Mouse (Mus musculus): ENCODE results near the gene Il34.
"Not testable (repeated sequence)": the region's sequence is repeated elsewhere in the genome, so short reads cannot be mapped to it uniquely, and the experiment has no call there.

Il34 gene

DNA sequence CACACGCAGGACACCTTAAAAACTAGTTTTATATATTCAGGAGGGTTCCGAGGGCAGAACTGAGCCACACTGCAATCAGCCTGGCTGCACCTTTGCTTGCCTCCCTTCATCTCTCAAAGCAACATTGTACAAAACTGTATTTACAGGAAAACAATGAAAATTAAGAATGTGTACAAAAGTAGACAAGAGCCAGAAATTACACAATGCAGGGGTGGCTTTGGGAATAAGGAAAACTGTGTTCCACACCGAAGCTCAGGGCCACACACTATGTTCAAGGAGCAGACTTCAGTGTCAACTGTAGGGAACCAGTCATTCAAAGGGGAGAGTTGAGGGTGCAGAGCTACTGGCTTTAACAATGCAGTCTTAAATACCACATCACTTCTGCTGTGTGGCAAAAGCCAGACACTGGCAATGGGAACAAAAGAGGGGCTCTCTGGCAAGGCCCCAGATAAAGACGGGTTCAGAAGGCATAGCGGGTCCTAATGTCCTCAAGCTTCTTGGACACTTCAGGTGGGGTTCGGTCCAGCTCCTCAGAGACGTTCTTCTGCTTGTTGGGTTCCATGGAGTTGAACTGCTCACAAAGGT is 4.8 kb upstream of the Il34 start:
- no peak for DNase-seq (ENCODE audit: low spot score in 2 of 2)

DNA sequence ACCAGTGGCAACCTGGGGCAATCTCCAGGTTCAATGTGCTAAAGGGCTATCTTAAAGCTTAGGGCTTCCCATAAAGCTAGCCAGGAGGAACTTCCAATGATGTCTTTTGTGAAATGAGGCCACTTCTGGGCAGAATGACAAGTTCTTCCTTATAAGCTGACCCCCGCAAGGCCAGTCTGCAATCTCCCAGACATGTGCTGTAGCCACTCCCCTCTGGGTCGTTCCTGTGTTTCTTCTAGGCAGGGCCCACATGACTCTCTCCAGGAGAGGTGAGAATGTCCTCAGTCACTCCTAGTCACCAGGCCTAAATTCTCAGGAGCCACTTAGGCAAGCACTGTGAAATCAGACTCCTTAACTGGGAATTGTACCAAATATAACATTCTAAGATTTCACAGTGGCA is 4.1 kb upstream of the Il34 start:
- no peak for DNase-seq (ENCODE audit: low spot score in 2 of 2)

DNA sequence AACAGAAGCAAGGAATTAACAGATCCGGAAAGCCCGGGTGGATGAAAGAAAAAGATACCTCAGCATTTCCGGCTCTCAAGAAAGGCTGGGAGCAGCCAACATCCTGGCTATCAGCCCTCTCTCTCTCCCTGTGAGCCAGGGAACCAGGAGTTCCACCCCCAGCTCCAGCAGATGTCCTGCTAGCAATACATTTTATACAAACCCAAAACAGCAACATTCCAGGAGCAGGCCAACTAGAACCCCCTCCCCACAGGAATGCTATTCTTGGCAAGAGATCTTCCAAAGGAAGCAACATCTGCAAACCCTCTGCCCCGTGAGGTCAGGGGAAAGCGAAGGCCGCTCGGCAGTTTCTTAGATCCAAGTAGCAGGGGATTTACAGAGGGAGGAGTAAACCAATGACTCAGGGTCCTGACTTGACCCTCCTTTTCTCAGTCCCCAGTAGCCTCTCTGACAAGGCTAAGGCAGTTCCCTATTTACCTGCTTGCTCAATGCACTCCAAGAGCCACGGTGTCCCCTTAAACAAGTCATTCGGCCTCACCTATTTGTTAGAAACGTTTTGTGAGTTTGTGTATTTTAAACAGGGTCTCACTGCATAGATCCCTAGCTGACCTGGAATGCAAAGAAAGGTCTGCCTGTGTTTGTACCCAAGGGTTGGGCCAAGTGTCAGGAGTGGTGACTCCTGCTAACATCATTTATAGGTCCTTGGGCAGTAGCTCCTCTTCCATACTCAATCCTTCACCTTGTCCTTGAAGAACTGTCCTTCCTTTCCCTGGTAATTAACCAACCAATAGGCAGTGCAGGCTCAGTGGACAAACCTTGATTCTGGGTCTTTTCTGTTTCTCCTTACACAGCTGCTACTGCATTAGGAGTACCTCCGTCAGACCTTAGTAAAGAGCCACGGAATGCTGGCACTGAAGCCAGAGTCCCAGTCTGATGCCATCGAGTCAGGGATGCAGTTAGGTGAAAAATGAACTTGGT is 3.1 kb upstream of the Il34 start:
- DNase-seq (ENCODE audit: low spot score in 2 of 2), result peak in 1 of 2 experiments; percentile 12

DNA sequence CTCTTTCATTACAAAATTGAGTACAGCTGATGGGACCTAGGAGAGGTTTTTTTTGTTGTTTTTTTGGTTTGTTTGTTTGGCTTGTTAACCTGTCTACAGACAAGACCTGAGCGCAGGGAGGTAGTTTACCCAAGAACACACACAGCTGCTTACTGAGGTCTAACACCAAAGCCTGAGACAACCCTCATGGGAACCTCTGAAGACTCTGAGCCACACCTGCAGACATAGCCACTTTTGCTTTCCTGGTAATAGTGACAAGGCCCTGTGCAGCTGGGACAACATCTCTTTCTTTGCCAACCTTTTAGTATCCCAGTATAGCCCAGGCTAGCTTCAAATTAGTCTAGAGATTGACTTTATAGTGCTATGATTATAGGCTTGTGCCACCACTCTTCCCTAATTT is 422 bp upstream of the Il34 start:
- DNase-seq (ENCODE audit: low spot score in 2 of 2), result no peak

DNA sequence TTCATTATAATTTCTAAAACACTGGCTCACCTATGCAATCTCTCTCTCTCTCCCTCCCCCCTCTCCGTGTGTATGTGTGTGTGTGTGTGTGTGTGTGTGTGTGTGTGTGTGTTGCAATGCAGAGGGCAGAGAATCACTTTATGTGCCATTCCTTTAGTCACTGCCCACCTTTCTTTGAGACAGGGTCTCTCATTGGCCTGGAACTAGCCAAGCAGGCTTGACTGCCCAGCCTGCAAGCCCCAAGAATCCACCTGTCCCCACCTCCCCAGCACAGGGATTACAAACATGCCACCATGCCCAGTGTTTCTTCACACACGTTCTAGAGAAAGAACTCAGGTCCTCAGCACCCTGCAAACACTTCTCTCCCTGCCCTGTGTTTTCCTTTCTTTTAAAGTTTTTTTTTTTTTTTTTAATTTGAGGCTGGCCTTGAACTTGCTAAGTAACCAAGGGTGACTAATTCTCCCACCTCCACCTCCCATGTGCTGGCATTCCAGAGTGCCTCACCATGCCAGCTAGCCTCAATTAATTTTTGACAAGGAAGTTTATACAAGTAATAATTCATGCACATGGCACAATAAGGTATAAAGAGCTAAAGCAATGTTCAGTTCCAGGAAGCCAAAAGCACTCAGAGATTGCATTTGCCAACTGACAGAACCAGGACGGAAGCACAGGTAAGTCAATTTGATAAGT is 754 bp downstream of the Il34 start:
- DNase-seq (ENCODE audit: low spot score in 2 of 2), result no peak

DNA sequence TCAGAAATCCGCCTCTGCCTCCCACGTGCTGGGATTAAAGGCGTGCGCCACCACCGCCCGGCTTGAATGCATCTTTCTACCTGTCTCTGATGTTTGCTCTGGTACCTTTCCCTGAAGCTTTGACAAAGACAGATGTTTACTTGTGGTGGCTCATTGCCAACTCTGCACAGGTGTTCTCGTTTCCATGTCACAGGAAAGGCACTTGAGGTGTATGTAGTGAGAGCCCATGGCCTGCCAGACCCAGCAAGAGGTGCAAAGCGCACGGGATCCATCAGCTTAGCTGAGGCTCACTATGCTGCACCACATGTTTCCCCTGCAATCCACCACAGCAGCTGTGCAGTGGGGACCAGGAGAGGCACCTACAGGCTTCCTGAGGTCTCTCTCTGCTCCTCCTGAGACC is 1.9 kb downstream of the Il34 start:
- no peak for DNase-seq (ENCODE audit: low spot score in 2 of 2)

DNA sequence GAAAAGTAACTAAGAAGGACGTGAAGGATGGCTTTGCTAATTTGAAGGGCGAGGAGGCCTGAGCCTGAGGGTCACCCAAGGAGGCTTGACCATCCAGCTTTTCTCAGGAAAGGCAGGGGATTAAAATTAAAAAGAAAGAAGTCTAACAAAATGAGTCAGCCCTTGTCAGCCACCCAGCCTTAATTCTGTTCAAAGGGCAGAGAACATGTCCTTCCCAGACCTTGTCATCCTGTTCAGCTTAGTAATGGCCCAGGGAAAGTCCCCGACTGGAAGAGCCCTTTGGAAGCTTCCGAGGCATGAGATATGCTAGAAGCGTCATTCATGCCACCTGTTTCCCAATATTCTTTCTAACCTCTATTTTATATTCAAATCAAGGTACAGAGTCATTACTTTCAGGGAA is 2.7 kb downstream of the Il34 start:
- no peak for DNase-seq (ENCODE audit: low spot score in 2 of 2)

DNA sequence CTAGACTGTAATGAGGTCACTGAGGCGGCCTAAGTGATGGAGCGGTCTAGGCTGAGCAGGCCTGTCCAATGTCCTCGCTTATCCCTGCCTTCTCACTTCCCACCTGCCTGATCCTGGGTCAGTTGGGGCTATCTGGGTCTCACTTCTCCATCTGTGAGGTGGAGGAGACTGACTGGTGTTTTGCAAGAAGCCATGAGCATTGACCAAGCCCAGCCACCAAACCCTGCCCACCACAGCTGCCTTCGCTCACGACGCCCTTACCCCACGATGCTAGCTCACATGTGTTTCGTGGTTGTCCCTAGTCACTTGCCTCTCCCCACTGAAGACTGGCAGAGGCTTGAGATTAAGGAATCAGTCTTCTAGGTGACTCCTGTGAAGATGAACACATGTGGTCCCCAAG is 8.6 kb downstream of the Il34 start:
- no peak for DNase-seq (ENCODE audit: low spot score in 2 of 2)

DNA sequence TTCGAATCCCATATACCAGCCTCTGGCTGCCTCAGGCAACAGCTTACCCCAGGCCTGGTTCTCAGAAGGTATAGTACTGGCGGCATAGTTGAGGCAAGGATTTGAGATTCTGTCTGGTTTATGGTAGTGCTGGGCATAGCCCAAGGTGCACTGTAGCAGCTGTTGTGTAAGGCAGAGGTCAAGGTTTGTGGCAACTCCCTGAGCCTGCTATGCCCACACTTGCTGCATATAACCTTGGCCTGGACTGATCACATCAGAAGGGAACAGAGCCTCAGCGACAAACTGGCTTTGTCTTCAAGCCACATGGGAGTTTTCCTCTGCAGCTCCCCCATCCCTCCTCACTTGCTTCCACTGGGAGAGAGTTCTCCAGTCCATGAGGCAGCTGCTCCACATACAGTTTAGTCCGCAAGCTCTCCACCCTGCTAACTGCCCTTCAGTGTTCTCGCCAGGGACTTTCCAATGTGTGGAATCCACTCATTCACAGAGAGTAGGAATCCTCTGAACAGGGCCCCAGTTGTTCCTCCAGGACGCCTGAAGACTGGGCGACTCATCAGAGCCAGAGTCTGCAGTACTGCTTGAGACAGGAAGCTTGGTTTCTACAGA is 11.3 kb downstream of the Il34 start:
- DNase-seq (ENCODE audit: low spot score in 2 of 2), result no peak

DNA sequence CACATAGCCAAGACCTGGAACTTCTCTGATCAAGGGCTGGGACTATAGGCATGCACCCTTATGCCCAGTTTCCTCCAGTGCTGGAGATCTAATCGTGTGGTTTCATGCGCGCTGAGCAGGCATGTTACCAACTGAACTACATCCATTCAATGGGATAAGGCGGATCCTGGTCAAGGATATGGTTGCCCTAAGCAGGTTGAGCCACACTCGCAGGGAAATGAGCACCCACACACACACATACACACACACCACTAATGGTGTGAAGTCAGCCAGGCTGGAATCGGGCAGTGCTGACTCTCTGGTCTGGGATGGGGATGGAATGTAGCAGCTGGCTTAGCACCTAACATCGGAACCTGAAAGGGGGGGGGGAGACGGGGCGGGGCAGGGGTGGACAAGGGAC is 11.8 kb downstream of the Il34 start:
- no peak for DNase-seq (ENCODE audit: low spot score in 2 of 2)

DNA sequence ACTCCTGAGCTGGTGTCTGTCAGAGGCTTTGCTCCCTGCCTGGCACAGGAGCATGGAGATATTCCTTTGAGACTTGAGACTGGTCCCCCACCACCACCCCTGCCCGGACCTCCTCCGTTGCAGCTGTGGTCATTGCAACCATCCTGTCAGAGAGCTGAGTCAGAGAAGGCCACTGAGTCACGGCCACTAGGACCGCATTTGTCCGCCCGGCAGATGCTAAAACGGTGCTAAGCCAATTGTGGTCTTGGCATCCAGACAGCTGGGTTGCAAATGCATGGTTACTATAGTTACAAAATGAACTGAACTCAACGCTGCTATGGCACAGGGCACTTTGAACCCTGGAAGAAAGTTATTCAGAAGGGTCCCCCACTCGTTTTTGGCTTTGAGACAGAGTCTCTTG is 12.2 kb downstream of the Il34 start:
- no peak for DNase-seq (ENCODE audit: low spot score in 2 of 2)

DNA sequence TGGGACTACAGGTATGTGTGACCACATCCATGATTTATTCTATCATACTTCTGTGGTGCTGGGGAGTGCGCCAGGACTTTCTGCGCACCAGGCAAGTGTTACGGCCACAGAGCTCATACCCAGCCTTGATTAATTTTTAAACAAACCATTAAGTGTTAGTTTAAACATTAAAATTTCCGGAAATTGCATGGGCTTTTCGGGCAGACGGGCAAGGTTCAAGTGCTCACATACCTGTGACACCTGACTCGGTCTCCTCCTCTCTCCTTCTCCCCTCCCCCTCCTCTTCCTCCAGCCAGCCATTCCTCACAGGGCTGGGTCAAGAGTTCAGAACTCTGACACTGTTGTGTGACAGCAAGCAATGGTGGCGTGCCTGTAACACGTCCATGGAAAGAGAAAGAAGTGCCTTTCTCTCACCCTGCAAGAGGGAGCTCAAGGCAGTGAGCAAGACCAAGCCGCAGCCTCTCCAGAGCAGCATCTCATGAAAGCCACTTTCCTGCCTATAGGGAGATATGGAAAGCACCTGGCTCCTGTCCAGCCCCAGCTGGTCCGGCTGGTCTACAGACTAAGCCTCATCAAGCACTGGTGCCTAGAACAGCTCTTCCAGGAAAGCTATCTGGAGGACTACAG is 13.0 kb downstream of the Il34 start:
- no peak for DNase-seq (ENCODE audit: low spot score in 2 of 2)

DNA sequence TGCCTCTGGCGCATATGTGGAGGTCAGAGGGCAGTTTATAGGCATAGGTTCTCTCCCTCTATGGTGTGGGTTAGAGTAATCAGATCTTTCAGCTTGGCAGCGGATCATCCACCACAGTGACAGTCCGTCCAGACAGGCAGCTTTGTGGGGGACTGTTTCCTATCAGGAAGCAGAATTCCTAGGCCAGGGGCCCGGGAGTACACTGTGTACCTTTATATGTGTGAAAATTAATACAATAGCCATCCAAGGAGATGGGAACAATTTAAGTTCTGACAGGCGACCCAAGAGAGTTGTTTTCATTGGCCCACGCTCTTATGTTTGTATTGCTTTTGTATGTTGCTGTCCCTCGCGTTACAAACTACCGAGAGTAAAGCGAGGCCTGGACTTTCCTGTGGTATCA is 14.6 kb downstream of the Il34 start:
- DNase-seq (ENCODE audit: low spot score in 2 of 2), result no peak

DNA sequence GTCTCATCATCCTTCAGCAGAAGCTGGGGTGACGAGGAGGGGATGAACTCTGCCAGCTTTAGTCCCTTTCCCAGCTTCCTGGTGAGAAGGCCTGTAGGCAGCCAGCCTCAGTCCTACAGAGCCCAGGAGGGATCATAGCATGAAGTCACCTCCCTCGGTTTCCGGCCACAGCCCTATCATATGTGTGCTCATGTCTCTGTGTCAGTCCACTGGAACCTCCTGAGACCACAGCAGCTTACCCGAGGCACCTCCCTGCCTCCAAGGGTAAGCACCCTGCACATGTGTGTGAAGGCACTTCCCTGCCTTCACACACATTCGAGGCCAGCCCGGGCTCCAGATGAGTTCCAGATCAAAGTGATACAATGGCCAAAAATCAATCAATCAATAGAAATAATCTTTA is 15.5 kb downstream of the Il34 start:
- DNase-seq (ENCODE audit: low spot score in 2 of 2), result no peak

DNA sequence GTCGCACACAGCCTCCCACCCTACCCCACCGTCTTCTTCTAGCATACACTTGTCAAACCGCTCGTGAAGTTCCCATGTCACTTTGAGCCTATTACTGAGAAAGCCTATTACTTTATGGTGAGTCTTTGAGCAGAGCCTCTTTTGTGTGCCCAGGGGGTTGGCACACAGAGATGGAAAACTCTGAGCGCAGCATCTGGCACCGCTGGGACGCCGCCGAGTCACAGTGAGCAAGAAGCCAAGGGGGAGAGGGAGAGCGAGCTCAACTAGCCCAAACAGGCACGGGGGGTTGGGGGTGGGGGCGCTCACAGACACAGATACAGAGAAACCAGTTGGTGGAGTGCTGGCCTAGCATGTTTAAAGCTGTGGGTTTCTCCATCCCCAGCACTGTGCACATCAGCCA is 16.2 kb downstream of the Il34 start:
- no peak for DNase-seq (ENCODE audit: low spot score in 2 of 2)

DNA sequence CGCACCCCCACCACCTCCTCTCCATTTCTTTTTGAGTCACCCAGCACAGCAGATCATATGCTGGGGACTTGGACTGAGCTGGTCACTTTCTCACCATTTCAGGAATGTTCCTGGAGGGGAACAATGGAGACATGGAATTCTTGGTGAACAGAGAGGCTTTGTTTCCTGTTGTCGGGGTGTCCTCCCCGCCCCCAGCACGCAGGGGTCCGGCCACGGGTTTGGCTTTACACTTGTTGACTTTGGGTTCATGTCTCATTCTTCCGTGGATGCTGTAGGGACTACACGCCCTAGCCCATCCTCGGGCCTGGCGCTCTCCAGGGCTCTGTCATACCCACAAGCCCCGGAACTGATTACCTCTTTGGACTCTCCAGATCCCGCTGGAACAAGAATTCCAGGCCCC is 16.7 kb downstream of the Il34 start:
- DNase-seq (ENCODE audit: low spot score in 2 of 2), result no peak

DNA sequence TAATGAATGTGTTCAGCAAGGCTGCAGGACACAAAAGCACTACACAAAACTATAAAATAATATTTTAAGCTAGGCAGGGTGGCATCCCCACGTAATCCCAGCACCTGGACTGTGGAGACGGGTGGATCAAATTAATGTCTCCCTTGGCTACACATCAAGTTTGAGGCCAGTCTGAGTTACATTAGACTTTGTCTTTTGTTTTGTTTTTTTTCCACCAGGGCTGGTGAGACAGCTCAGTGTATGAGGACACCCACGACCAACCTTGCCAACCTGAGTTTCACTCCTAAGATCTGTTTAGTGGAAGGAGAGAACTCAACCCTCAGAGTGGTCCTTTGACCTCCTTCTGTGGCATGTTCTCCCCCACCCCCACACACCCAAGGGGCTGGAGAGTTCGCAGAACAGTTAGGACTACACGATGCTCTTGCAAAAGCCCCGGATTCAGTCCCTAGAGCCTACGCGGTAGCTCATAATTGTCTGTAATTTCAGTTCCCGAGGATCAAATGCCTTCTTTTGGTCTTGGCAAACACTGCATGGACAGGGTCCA is 18.2 kb downstream of the Il34 start:
- peak in 1 of 2 experiments; percentile 38 for DNase-seq (ENCODE audit: low spot score in 2 of 2)

DNA sequence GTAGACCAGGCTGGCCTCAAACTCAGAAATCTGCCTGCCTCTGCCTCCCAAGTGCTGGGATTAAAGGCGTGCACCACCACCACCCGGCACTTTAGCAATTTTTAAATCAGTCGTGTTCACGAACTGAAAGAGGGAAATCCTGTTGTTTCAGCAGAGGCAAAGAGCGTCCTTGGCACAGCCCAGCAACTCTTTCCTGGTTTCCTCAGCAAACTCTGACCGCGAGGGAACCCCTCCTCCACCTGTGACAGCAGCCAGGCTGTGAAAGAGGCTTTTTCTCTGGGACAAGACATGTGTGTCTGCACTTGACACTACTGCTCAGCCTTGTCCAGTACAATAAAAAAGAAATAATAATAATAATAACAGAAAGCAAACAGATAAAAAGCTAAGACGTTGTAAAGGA is 18.8 kb downstream of the Il34 start:
- DNase-seq (ENCODE audit: low spot score in 2 of 2), result no peak

DNA sequence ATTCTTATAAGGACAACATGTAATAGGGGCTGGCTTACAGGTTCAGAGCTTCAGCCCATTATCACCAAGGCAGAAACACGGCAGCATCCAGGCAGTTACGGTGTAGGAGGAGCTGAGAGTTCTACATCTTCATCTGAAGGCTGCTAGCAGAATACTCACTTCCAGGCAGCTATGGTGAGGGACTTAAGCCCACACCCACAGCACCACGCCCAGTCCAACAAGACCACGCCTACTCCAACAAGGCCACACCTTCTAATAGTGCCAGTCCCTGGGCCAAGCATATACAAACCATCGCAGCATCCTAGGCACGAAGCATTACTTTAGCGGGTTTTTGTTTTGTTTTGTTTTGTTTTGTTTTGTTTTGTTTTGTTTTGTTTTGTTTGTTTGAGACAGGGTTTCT is 19.2 kb downstream of the Il34 start:
- DNase-seq (ENCODE audit: low spot score in 2 of 2), result not testable (repeated sequence)

DNA sequence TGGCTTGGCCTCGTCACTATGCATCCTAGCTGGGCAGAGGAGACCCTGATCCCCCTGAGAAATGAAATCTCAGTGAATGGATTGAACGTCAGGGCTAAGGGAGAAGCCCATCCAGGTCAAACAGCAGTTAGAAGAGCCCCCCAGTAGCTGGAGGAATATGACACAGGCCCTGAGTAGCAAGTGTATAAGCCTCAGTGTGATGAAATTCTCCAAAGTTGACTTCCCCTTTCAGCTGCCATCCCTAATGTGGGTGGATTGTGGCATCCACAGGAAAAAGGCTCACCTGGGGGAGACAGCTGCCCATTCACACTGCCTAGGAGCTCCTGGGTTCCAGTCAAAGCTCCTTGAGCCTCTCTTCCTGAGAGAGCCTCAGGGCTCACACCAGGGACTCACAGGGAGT is 20.4 kb downstream of the Il34 start:
- DNase-seq (ENCODE audit: low spot score in 2 of 2), result no peak

DNA sequence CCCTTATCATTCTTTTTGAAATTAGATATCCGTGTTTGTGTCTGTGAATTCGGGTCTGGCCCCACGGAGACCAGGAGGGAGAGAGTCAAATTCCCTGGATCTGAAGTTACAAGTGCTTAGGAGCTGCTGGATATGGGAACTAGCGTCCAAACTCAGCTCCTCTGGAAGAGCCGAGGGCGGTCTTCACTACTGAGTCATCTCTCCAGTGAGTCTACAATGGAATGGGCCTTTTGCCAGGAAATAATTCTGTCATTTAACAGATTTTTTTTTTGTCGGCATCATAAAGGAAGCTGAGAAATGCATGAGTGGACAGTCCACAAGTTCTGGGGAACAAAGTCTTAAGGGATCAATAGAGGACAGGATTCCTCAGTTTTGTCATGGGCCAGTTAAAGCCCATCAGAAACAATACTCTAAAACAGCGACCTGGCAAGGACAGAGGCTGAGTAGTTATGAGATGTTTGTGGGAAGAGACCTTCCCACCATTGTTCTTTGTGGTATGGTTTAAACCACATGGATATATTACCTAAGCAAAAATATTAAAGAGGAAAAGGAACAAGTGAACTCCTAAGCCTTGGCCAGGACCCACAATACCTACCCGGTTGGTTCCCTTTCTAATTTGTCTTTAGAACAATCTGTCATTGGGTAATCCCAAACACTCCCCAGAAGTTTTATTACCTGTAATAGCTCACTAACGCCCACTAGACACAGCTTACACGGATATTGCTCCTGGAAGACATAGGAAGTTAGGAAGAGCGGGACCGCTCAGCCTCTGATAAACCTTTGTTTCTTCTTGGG is 25.6 kb downstream of the Il34 start:
- DNase-seq (ENCODE audit: low spot score in 2 of 2), result no peak

Measured in urinary bladder, postnatal 36 days (tissue).